Mouse (Mus musculus) ES-Bruce4 (cell line): ENCODE measurements at regions not wholly inside any gene's neighbourhood (a gene's known extent, or its start where the extent isn't known, plus 50 kb on each side); places are given as distances from the start of the nearest gene placed in this dataset.

ENCODE experiments used
- CTCF ChIP-seq: IDR thresholded peaks from one replicate; pipeline ENCODE4 v1.8.1; 2011; ENCODE audit warnings: low read depth, low read length
- POLR2A ChIP-seq: IDR thresholded peaks from one replicate; pipeline ENCODE4 v1.8.1; 2011; ENCODE audit warnings: low read length; ENCODE audit not compliant: insufficient read depth

- no peak for TF ChIP-seq CTCF
- no peak for TF ChIP-seq POLR2A
Observed at GRCm38 (mm10) chr17:4875086-4876046, 118.8 kb upstream of the Arid1b start.
